Mouse (Mus musculus) ES-E14 (cell line): ENCODE data around the gene Pla2g2c. TPM values are rescaled to one million over a fixed set of nuclear protein-coding genes. Genes with fewer than 3 reads are reported as not detected.

Experiments used
- DNase-seq: peaks from one replicate; pipeline ENCODE4 v3.0.0-alpha.2; 2013; ENCODE audit warnings: low read depth, low spot score
- H3K27ac ChIP-seq: 2 replicates; pipeline ENCODE4 v1.5.1; 2012; ENCODE audit warnings: low read depth, mild to moderate bottlenecking, low read length, moderate library complexity, mixed read lengths; ENCODE audit not compliant: poor library complexity, insufficient read depth, severe bottlenecking
- H3K36me3 ChIP-seq: 2 replicates; pipeline ENCODE4 v1.6.1; 2012; ENCODE audit warnings: mild to moderate bottlenecking, low read length, moderate library complexity, mixed read lengths; ENCODE audit not compliant: control insufficient read depth, poor library complexity, insufficient read depth, severe bottlenecking
- H3K4me1 ChIP-seq, 2 experiments: fragments of 150-350 bp in 1 of 2; sonication (generic) in 1 of 2; 2 replicates each; pipeline ENCODE4 v1.6.1; 2012; ENCODE audit warnings: low read length in 2 of 2, mild to moderate bottlenecking in 1 of 2, mixed read lengths in 1 of 2; ENCODE audit not compliant: control insufficient read depth in 2 of 2, insufficient read depth in 2 of 2, poor library complexity in 1 of 2
- H3K4me3 ChIP-seq, 2 experiments: fragments of 150-350 bp in 1 of 2; sonication (generic) in 1 of 2; 2 replicates each; pipeline ENCODE4 v1.5.1; 2012; ENCODE audit warnings: low read length in 2 of 2, low read depth in 1 of 2, mild to moderate bottlenecking in 1 of 2, mixed read lengths in 1 of 2; ENCODE audit not compliant: insufficient read depth in 1 of 2, poor library complexity in 1 of 2, severe bottlenecking in 1 of 2
- H3K9ac ChIP-seq: 2 replicates; pipeline ENCODE4 v1.6.1; 2012; ENCODE audit warnings: low read depth, mild to moderate bottlenecking, low read length, mixed read lengths; ENCODE audit not compliant: poor library complexity, insufficient read depth, severe bottlenecking
- H3K9me3 ChIP-seq: fragments of 150-350 bp; sonication (generic); 2 replicates; pipeline ENCODE4 v1.6.1; 2012; ENCODE audit warnings: low read depth, mild to moderate bottlenecking, low read length; ENCODE audit not compliant: control insufficient read depth, insufficient read depth
- CHD2 ChIP-seq: IDR thresholded peaks from 2 replicates; pipeline ENCODE4 v1.6.1; 2014; ENCODE audit warnings: mild to moderate bottlenecking, low read depth, low read length, inconsistent platforms
- HCFC1 ChIP-seq: IDR thresholded peaks from 2 replicates; pipeline ENCODE4 v1.6.1; 2012; ENCODE audit warnings: low read length, inconsistent platforms, borderline replicate concordance; ENCODE audit not compliant: insufficient read depth
- MAFK ChIP-seq: IDR thresholded peaks from 2 replicates; pipeline ENCODE4 v1.6.1; 2014; ENCODE audit warnings: mild to moderate bottlenecking, low read depth, low read length, inconsistent platforms; ENCODE audit not compliant: insufficient read depth
- ZC3H11A ChIP-seq: IDR thresholded peaks from 2 replicates; pipeline ENCODE4 v1.6.1; 2012; ENCODE audit warnings: low read depth, mild to moderate bottlenecking, inconsistent platforms, low read length, borderline replicate concordance
- ZNF384 ChIP-seq: IDR thresholded peaks from 2 replicates; pipeline ENCODE4 v1.6.1; 2012; ENCODE audit warnings: low read depth, low read length, inconsistent platforms
- in situ Hi-C, 2 experiments: fragments of 600-800 bp; cut with MboI; formaldehyde crosslinking; loops; one replicate each; pipeline ENCODE4 v1.15.1; 2025; ENCODE audit warnings: low sequenced_read_pairs in 2 of 2, inconsistent platforms in 1 of 2; ENCODE audit not compliant: unreplicated experiment in 2 of 2
- total RNA-seq: library from RNA; depleted of rRNA; stranded (reverse); fragments of 300-350 nt; gene quantifications from 2 replicates; pipeline ENCODE4 v1.2.3, GENCODE M21; 2012

Gene Pla2g2c
- total RNA-seq, 1 experiment, result 0.54 TPM

GRCm38 (mm10) chr4:138746866-138747265, 22.3 kb downstream of the Pla2g2c start:
- no peak for DNase-seq
- TF ChIP-seq HCFC1, result no peak
- TF ChIP-seq ZC3H11A, result no peak
- TF ChIP-seq MAFK, result no peak
- TF ChIP-seq CHD2, result no peak
- no peak for TF ChIP-seq ZNF384
- Histone ChIP-seq H3K27ac (no peak overlapping the region), H3K9me3 (no peaks in the 10 kb centered on the region), H3K36me3 (no peaks in the 10 kb centered on the region), H3K4me3 (no peak overlapping the region), H3K9ac (no peak overlapping the region), H3K4me1 (no peaks in the 10 kb centered on the region)
- in situ Hi-C loops, result loop anchor here in 1 of 2 experiments (10.0 kb wide), 1 partner anchor 108 kb away; no protein-coding TSS in a partner anchor

GRCm38 (mm10) chr4:138747851-138748250, 23.3 kb downstream of the Pla2g2c start:
- in situ Hi-C loops, result loop anchor here in 1 of 2 experiments (10.0 kb wide), 1 partner anchor 107 kb away; no protein-coding TSS in a partner anchor
- no peak for DNase-seq
- no peaks in the 10 kb centered on the region for H3K4me1 ChIP-seq
- H3K9me3 ChIP-seq, result no peaks in the 10 kb centered on the region
- TF ChIP-seq MAFK (no peak), CHD2 (no peak), ZNF384 (no peak), ZC3H11A (no peak), HCFC1 (no peak)
- H3K9ac ChIP-seq, result no peak overlapping the region
- no peaks in the 10 kb centered on the region for H3K36me3 ChIP-seq
- no peak overlapping the region for H3K27ac ChIP-seq
- no peak overlapping the region for H3K4me3 ChIP-seq

GRCm38 (mm10) chr4:138748369-138749072, 23.9 kb downstream of the Pla2g2c start:
- no peaks in the 10 kb centered on the region for H3K9me3 ChIP-seq
- no peaks in the 10 kb centered on the region for H3K4me1 ChIP-seq
- no peak for TF ChIP-seq ZNF384
- TF ChIP-seq CHD2, result no peak
- TF ChIP-seq MAFK, result no peak
- TF ChIP-seq ZC3H11A, result peak; percentile 73
- TF ChIP-seq HCFC1, result no peak
- H3K36me3 ChIP-seq, result no peaks in the 10 kb centered on the region
- no peak overlapping the region for H3K9ac ChIP-seq
- peak; percentile 46 for DNase-seq
- H3K27ac ChIP-seq, result no peak overlapping the region
- in situ Hi-C loops, result loop anchor here in 1 of 2 experiments (10.0 kb wide), 1 partner anchor 106 kb away; no protein-coding TSS in a partner anchor
- H3K4me3 ChIP-seq, result no peak overlapping the region

- Histone ChIP-seq H3K9me3 (no peaks in the 10 kb centered on the region), H3K4me3 (no peak overlapping the region), H3K9ac (no peak overlapping the region), H3K36me3 (no peaks in the 10 kb centered on the region), H3K4me1 (no peaks in the 10 kb centered on the region), H3K27ac (no peak overlapping the region)
- TF ChIP-seq ZC3H11A, result peak; percentile 44
- TF ChIP-seq CHD2, result no peak
- DNase-seq, result peak; percentile 40
- in situ Hi-C loops, result no loop called here
These were observed 28.0 kb downstream of the Pla2g2c start for GRCm38 (mm10) chr4:138752603-138753002.

- Histone ChIP-seq H3K4me3 (no peak overlapping the region), H3K36me3 (no peaks in the 10 kb centered on the region), H3K4me1 (no peaks in the 10 kb centered on the region), H3K9ac (no peak overlapping the region), H3K27ac (no peak overlapping the region), H3K9me3 (no peaks in the 10 kb centered on the region)
- TF ChIP-seq MAFK (no peak), ZC3H11A (no peak), HCFC1 (no peak), ZNF384 (no peak), CHD2 (no peak)
- in situ Hi-C loops, result no loop called here
- DNase-seq, result no peak
These were observed 29.0 kb downstream of the Pla2g2c start for GRCm38 (mm10) chr4:138753608-138754007.
